Mouse (Mus musculus) layer of hippocampus, postnatal 14 days (tissue): ENCODE measurements around the gene Tcte3. TPM values are rescaled to one million over a fixed set of nuclear protein-coding genes. Genes with fewer than 3 reads are reported as not detected.
A peak's percentile ranks its signal among the peaks of the same experiment; 100 is the strongest.
"Not testable (repeated sequence)": the region's sequence is repeated elsewhere in the genome, so short reads cannot be mapped to it uniquely, and the experiment has no call there.

ENCODE experiments used
- DNase-seq, 2 experiments: peaks; one replicate each; pipeline ENCODE4 v3.0.0; 2021 to 2022; ENCODE audit warnings: low spot score in 2 of 2, mixed read lengths in 1 of 2
- total RNA-seq, 2 experiments: library from RNA; stranded (reverse); gene quantifications; 2 replicates each; pipeline ENCODE4 v1.2.3; 2021

The Tcte3 gene
- total RNA-seq, 2 experiments from 2014 or later, result 1.0 TPM; not detected in 1

GRCm38 (mm10) chr17:15040455-15040854 lies 833 bp downstream of the Tcte3 start:
- DNase-seq, result not testable (repeated sequence)

DNA sequence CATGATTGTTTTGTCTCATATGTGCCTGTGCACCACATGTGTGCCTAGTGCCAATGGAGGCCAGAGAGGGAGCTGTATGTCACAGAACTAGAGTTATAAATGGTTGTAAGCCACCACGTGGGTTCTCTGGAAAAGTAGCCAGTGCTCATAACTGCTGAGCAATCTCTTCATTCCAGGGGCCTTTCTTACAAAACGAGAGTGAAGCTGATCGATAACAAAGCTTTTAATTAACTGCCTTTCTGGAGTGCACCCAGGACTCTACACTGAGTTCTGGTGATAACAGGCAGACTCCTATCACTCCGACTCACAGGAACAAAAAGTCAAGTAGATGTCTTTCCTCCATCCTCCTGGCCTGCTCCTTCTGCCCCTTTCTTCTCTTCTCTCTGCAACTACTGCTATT lies 9.9 kb downstream of the Tcte3 start:
- not testable (repeated sequence) for DNase-seq

- not testable (repeated sequence) for DNase-seq
Measured at GRCm38 (mm10) chr17:15025513-15025912, 15.8 kb downstream of the Tcte3 start.

DNA sequence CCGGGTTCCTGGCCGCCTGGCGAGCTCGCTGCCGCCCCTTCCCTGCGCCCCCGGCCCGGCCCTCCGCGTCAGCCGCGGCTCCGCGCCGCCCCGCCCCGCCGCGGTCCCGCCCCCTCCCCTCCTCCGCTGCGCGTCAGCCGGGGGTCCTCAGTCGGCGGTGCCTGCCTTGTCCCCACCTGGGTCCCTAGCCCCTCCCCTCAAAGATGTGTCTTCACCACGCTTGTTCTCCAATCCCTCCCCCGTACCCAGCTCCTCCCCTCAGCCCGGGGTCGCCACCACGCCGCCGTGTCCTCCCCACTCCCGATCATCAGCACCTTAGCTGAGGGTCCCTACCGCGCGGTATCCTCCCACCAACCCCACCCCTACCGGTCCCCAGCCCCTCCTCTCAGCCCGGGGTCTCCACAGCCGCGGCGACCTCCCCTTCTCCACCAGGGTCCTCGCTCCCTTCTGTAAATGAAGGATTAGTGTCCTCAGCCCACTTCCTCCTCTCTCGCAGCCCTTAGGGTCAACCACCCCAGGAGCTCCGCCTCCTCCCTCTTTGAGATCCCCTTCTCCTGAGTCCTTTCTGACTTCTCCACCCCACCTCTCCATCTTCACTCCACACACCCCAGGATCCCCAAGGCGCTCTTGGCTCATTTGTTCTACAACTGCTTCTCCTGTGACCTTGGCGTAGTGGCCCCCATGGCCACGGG lies 16.6 kb downstream of the Tcte3 start:
- DNase-seq, result not testable (repeated sequence)

GRCm38 (mm10) chr17:15023878-15024492 lies 17.3 kb downstream of the Tcte3 start:
- DNase-seq, result not testable (repeated sequence)

DNA sequence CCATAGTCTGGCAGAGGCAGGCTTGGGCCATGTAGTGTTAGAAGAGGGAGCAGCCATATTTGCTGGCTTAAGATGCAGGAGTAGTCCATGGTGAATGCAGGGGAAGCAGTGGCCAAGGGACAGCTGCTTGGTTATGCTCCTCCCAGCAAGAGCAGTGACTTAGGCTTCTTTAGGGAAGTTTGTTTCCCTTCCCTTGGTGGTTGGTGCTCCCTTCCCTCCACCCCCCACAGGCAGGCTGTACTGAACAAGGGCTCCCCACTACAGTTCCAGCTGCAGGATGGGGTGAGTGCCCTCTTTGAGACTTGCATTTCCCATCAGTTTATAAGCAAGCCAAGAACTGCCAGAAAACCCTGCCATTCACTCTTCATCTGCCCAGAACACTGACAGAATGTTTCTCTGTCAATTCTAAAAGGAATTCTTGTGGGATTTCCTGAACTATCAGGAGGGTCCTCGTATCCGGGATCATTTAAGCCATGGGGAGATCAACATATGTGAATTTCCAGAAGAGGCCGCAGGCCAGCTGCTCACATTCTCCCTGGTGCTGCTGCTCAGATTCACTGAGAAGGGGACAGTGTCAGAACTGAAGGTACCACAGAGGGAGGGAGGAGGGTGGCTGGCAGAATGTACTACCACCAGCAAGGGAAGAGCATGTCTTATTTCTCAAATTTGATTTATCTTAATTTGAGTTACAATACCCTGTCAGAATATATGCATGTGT lies 19.6 kb downstream of the Tcte3 start:
- peak; percentile 8 to 16 for DNase-seq

DNA sequence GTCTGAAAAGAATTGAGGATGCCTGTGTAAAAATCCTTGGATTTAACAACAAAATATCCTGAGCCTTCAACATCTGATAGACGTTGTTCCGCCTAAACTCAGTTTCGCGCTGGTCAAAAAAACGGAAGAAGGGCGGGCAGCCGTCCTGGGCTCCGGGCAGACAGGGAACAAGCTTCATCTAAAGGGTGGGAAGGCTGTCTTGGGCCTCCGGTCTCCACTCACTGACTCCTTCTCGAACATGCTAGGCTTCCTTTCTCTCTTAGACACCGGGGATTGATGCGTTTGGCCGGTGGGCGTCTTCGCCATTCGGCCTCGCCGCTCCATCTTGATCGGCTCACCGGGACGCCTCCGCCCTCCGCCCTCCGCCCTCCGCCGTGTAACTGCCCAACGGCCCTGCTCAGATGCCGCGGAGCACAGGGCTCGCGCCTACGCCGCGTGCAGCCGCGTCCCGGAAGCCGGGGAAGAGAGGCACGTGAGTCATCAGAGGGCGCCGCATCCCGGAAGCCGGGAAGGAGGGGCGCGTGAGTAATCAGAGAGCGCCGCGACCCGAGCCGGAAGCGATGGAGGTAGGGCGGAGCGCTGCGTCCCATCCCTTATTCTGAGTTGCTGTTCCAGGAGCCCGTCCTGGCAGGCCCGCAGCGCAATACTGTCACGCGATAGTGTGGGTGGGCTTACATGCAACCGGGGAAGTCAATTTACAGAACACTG lies 31.4 kb downstream of the Tcte3 start, which contains the start of gene Gm3435:
Gm3435 (plus strand) TSS at position 471 of the 708 bp plus-strand sequence.
- DNase-seq, result not testable (repeated sequence)

- not testable (repeated sequence) for DNase-seq
Measured at GRCm38 (mm10) chr17:15009088-15009487, 32.2 kb downstream of the Tcte3 start.

DNA sequence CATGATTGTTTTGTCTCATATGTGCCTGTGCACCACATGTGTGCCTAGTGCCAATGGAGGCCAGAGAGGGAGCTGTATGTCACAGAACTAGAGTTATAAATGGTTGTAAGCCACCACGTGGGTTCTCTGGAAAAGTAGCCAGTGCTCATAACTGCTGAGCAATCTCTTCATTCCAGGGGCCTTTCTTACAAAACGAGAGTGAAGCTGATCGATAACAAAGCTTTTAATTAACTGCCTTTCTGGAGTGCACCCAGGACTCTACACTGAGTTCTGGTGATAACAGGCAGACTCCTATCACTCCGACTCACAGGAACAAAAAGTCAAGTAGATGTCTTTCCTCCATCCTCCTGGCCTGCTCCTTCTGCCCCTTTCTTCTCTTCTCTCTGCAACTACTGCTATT lies 41.2 kb downstream of the Tcte3 start:
- not testable (repeated sequence) for DNase-seq

- not testable (repeated sequence) for DNase-seq
Measured at GRCm38 (mm10) chr17:14994140-14994539, 47.1 kb downstream of the Tcte3 start.

DNA sequence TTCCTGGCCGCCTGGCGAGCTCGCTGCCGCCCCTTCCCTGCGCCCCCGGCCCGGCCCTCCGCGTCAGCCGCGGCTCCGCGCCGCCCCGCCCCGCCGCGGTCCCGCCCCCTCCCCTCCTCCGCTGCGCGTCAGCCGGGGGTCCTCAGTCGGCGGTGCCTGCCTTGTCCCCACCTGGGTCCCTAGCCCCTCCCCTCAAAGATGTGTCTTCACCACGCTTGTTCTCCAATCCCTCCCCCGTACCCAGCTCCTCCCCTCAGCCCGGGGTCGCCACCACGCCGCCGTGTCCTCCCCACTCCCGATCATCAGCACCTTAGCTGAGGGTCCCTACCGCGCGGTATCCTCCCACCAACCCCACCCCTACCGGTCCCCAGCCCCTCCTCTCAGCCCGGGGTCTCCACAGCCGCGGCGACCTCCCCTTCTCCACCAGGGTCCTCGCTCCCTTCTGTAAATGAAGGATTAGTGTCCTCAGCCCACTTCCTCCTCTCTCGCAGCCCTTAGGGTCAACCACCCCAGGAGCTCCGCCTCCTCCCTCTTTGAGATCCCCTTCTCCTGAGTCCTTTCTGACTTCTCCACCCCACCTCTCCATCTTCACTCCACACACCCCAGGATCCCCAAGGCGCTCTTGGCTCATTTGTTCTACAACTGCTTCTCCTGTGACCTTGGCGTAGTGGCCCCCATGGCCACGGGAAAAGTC lies 48.0 kb downstream of the Tcte3 start:
- not testable (repeated sequence) for DNase-seq

- DNase-seq, result not testable (repeated sequence)
Measured at GRCm38 (mm10) chr17:14992522-14993138, 48.7 kb downstream of the Tcte3 start.

- DNase-seq, result peak in 1 of 2 experiments; percentile 28
Measured at GRCm38 (mm10) chr17:14990116-14990702, 51.1 kb downstream of the Tcte3 start.

GRCm38 (mm10) chr17:14978362-14979038 lies 62.8 kb downstream of the Tcte3 start, which contains the start of the genes 9030025P20Rik and Gm3417:
9030025P20Rik (plus strand) TSS chr17:14978468.
Gm3417 (minus strand) TSS chr17:14978790.
- DNase-seq, result not testable (repeated sequence)

DNA sequence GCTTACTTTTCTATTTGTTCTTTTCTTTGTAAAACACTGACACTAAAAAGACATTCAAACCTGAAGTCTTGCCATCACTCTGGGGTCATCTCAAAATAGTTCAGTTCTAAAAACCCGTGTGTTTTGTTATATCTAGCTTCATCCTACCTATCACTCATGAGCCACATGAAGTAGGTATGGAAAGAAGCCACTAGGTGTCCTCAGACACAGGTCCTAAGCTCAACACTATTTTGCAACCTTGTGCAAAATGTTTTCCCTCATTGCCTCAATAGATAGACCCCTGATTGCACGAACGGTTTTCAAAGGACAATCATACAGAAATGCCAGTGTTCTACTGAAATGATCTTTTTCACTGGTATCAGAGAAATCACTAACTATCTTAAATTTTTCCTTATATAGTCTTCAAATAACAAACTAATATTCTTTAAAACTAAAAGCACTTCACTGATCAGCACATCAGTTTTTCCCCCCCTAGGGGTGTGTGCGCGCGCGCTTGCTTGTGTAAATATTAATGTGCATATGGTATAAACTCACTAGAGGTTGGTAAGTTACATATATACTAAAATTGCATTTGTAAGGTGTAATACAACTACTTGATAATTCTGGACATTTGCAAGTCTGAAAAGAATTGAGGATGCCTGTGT lies 63.4 kb downstream of the Tcte3 start:
- not testable (repeated sequence) for DNase-seq
